Mouse (Mus musculus): ENCODE measurements around the gene Etv6.

The Etv6 gene

GRCm38 (mm10) chr6:134111599-134111998 lies 76.1 kb downstream of the Etv6 start:
- DNase-seq (ENCODE audit: low spot score) = no peak

- DNase-seq (ENCODE audit: low spot score) = no peak
Measured at GRCm38 (mm10) chr6:134112753-134113152, 77.3 kb downstream of the Etv6 start.

GRCm38 (mm10) chr6:134113168-134113567 lies 77.7 kb downstream of the Etv6 start:
- no peak for DNase-seq (ENCODE audit: low spot score)

- DNase-seq (ENCODE audit: low spot score) = no peak
Measured at GRCm38 (mm10) chr6:134115219-134115968, 79.9 kb downstream of the Etv6 start.

GRCm38 (mm10) chr6:134117380-134117938 lies 82.0 kb downstream of the Etv6 start:
- no peak for DNase-seq (ENCODE audit: low spot score)

- DNase-seq (ENCODE audit: low spot score) = no peak
Measured at GRCm38 (mm10) chr6:134118506-134118905, 83.0 kb downstream of the Etv6 start.

- no peak for DNase-seq (ENCODE audit: low spot score)
Measured at GRCm38 (mm10) chr6:134119136-134119535, 83.6 kb downstream of the Etv6 start.

GRCm38 (mm10) chr6:134120227-134120626 lies 84.7 kb downstream of the Etv6 start:
- DNase-seq (ENCODE audit: low spot score) = no peak

- DNase-seq (ENCODE audit: low spot score) = no peak
Measured at GRCm38 (mm10) chr6:134120712-134121111, 85.2 kb downstream of the Etv6 start.

- DNase-seq (ENCODE audit: low spot score) = no peak
Measured at GRCm38 (mm10) chr6:134122945-134123344, 87.4 kb downstream of the Etv6 start.

- DNase-seq (ENCODE audit: low spot score) = no peak
Measured at GRCm38 (mm10) chr6:134123474-134123873, 88.0 kb downstream of the Etv6 start.

GRCm38 (mm10) chr6:134124256-134124655 lies 88.8 kb downstream of the Etv6 start:
- no peak for DNase-seq (ENCODE audit: low spot score)

- no peak for DNase-seq (ENCODE audit: low spot score)
Measured at GRCm38 (mm10) chr6:134127996-134128395, 92.5 kb downstream of the Etv6 start.

- no peak for DNase-seq (ENCODE audit: low spot score)
Measured at GRCm38 (mm10) chr6:134128594-134128993, 93.1 kb downstream of the Etv6 start.

- no peak for DNase-seq (ENCODE audit: low spot score)
Measured at GRCm38 (mm10) chr6:134129848-134130247, 94.3 kb downstream of the Etv6 start.

GRCm38 (mm10) chr6:134130816-134131215 lies 95.3 kb downstream of the Etv6 start:
- DNase-seq (ENCODE audit: low spot score) = no peak

GRCm38 (mm10) chr6:134131601-134132000 lies 96.1 kb downstream of the Etv6 start:
- DNase-seq (ENCODE audit: low spot score) = no peak

GRCm38 (mm10) chr6:134133756-134134155 lies 98.3 kb downstream of the Etv6 start:
- no peak for DNase-seq (ENCODE audit: low spot score)

- no peak for DNase-seq (ENCODE audit: low spot score)
Measured at GRCm38 (mm10) chr6:134134821-134135323, 99.4 kb downstream of the Etv6 start.

- DNase-seq (ENCODE audit: low spot score) = no peak
Measured at GRCm38 (mm10) chr6:134136315-134136714, 100.8 kb downstream of the Etv6 start.

GRCm38 (mm10) chr6:134139359-134139758 lies 103.9 kb downstream of the Etv6 start:
- DNase-seq (ENCODE audit: low spot score) = no peak

GRCm38 (mm10) chr6:134140718-134141615 lies 105.5 kb downstream of the Etv6 start:
- no peak for DNase-seq (ENCODE audit: low spot score)
